Mouse (Mus musculus) testis, adult 2 months (tissue): ENCODE measurements around the gene Copz1. TPM values are rescaled to one million over a fixed set of nuclear protein-coding genes. Genes with fewer than 3 reads are reported as not detected.

Experiments used
- H3K27ac ChIP-seq: fragments of 200-500 bp; 2 replicates; pipeline ENCODE4 v1.5.1; 2012; ENCODE audit warnings: low read depth, low read length; ENCODE audit not compliant: control insufficient read depth, insufficient read depth
- H3K27me3 ChIP-seq: fragments of 200-500 bp; 2 replicates; pipeline ENCODE4 v1.6.1; 2012; ENCODE audit warnings: mild to moderate bottlenecking, low read length, moderate library complexity; ENCODE audit not compliant: control insufficient read depth, insufficient read depth
- H3K36me3 ChIP-seq: fragments of 200-500 bp; 2 replicates; pipeline ENCODE4 v1.6.1; 2012; ENCODE audit warnings: mild to moderate bottlenecking, low read length; ENCODE audit not compliant: control insufficient read depth, insufficient read depth
- H3K4me1 ChIP-seq: fragments of 200-500 bp; 2 replicates; pipeline ENCODE4 v1.6.1; 2012; ENCODE audit warnings: low read length; ENCODE audit not compliant: control insufficient read depth, insufficient read depth
- H3K4me3 ChIP-seq: fragments of 200-500 bp; 2 replicates; pipeline ENCODE4 v1.5.1; 2012; ENCODE audit warnings: low read depth, mild to moderate bottlenecking, low read length, moderate library complexity, mixed read lengths; ENCODE audit not compliant: control insufficient read depth
- CTCF ChIP-seq: fragments of 200-500 bp; IDR thresholded peaks from 2 replicates; pipeline ENCODE4 v1.5.1; 2012; ENCODE audit warnings: low read depth, mild to moderate bottlenecking, inconsistent platforms, low read length, moderate library complexity; ENCODE audit not compliant: control insufficient read depth, insufficient read depth, insufficient replicate concordance
- POLR2A ChIP-seq: fragments of 200-500 bp; IDR thresholded peaks from 2 replicates; pipeline ENCODE4 v1.6.1; 2012; ENCODE audit warnings: low read depth, mild to moderate bottlenecking, inconsistent platforms, low read length, moderate library complexity; ENCODE audit not compliant: control insufficient read depth
- polyA plus RNA-seq: library from polyadenylated mRNA; depleted of rRNA; stranded (reverse); fragments of >200 nt; gene quantifications from 2 replicates; pipeline ENCODE4 v1.2.3, GENCODE M21; 2012

Copz1 gene
- polyA plus RNA-seq, 1 experiment, result 56.8 TPM

- Histone ChIP-seq H3K27me3 (no peaks in the 10 kb centered on the region), H3K4me1 (peaks cover 15% of the 10 kb centered on the region), H3K27ac (peak overlapping the region; percentile 86)
These were observed 33.5 kb downstream of the Copz1 start for GRCm38 (mm10) chr15:103305792-103306645.

GRCm38 (mm10) chr15:103307125-103307524 is 34.6 kb downstream of the Copz1 start:
- no peak overlapping the region for H3K27ac ChIP-seq
- no peak overlapping the region for H3K4me3 ChIP-seq
- H3K36me3 ChIP-seq, result no peaks in the 10 kb centered on the region
- H3K27me3 ChIP-seq, result no peaks in the 10 kb centered on the region
- TF ChIP-seq POLR2A, result no peak
- peak; percentile 71; the same call in 1 of the 2 replicates for TF ChIP-seq CTCF
- H3K4me1 ChIP-seq, result peaks cover 15% of the 10 kb centered on the region

More at GRCm38 (mm10) chr15:103305792-103306645, 33.5 kb downstream of the Copz1 start:
- Histone ChIP-seq H3K36me3 (no peaks in the 10 kb centered on the region), H3K4me3 (peak overlapping the region; percentile 81)
- TF ChIP-seq CTCF, result no peak
- TF ChIP-seq POLR2A, result no peak

GRCm38 (mm10) chr15:103308056-103308875 is 35.8 kb downstream of the Copz1 start:
- no peaks in the 10 kb centered on the region for H3K27me3 ChIP-seq
- no peak overlapping the region for H3K27ac ChIP-seq
- H3K4me3 ChIP-seq, result no peak overlapping the region
- H3K36me3 ChIP-seq, result no peaks in the 10 kb centered on the region
- TF ChIP-seq POLR2A (no peak), CTCF (no peak)
- H3K4me1 ChIP-seq, result peaks cover 16% of the 10 kb centered on the region

- no peaks in the 10 kb centered on the region for H3K36me3 ChIP-seq
- no peak overlapping the region for H3K4me3 ChIP-seq
- no peak for TF ChIP-seq CTCF
- no peak for TF ChIP-seq POLR2A
- H3K27ac ChIP-seq, result no peak overlapping the region
- H3K4me1 ChIP-seq, result peaks cover 19% of the 10 kb centered on the region
- H3K27me3 ChIP-seq, result no peaks in the 10 kb centered on the region
These were observed 36.5 kb downstream of the Copz1 start for GRCm38 (mm10) chr15:103308876-103309580.

GRCm38 (mm10) chr15:103310365-103310910 is 37.9 kb downstream of the Copz1 start, which contains the start of gene Gpr84:
Gene Gpr84, minus strand, starts transcription at chr15:103310612.
- H3K4me3 ChIP-seq, result no peak within 1 kb of the TSS
- no peaks in the 10 kb centered on the region for H3K27me3 ChIP-seq
- TF ChIP-seq POLR2A, result no peak
- TF ChIP-seq CTCF, result no peak
- H3K27ac ChIP-seq, result no peak within 1 kb of the TSS
- H3K4me1 ChIP-seq, result peaks cover 19% of the 10 kb centered on the region
- H3K36me3 ChIP-seq, result no peaks in the 10 kb centered on the region

GRCm38 (mm10) chr15:103313495-103314095 is 41.1 kb downstream of the Copz1 start:
- Histone ChIP-seq H3K27ac (peak overlapping the region; percentile 80), H3K4me3 (no peak overlapping the region; the same call in 1 of the 2 replicates), H3K36me3 (peaks cover 1% of the 10 kb centered on the region; the same call in 1 of the 2 replicates), H3K27me3 (no peaks in the 10 kb centered on the region), H3K4me1 (peaks cover 17% of the 10 kb centered on the region)
- TF ChIP-seq CTCF (no peak), POLR2A (no peak)
